Mouse (Mus musculus) kidney, adult 2 months (tissue): ENCODE data around the gene Cd248.

Experiments used
- CTCF ChIP-seq: fragments of 200-500 bp; conservative IDR thresholded peaks from 2 replicates; pipeline ENCODE4 v1.5.1; 2011; ENCODE audit warnings: low read depth, mild to moderate bottlenecking, control low read depth, low read length, moderate library complexity, mixed read lengths; ENCODE audit not compliant: insufficient read depth, insufficient read length
- POLR2A ChIP-seq: fragments of 200-500 bp; IDR thresholded peaks from one replicate; pipeline ENCODE4 v1.6.1; 2011; ENCODE audit warnings: low read depth, low read length, control low read depth

- TF ChIP-seq POLR2A (no peak), CTCF (no peak)
Observed at GRCm38 (mm10) chr19:5094746-5095417, 27.0 kb downstream of the Cd248 start.
